Mouse (Mus musculus) heart, adult 2 months (tissue): Measurements from ENCODE around the gene Plekhj1.

Experiments used
- CTCF ChIP-seq: fragments of 200-600 bp; IDR thresholded peaks from 2 replicates; pipeline ENCODE4 v1.8.1; 2022; ENCODE audit warnings: antibody characterized with exemption, mild to moderate bottlenecking, moderate library complexity
- POLR2A ChIP-seq: fragments of 200-500 bp; IDR thresholded peaks from 2 replicates; pipeline ENCODE4 v1.6.1; 2011; ENCODE audit warnings: mild to moderate bottlenecking, low read depth, low read length, control low read depth; ENCODE audit not compliant: insufficient read depth

DNA sequence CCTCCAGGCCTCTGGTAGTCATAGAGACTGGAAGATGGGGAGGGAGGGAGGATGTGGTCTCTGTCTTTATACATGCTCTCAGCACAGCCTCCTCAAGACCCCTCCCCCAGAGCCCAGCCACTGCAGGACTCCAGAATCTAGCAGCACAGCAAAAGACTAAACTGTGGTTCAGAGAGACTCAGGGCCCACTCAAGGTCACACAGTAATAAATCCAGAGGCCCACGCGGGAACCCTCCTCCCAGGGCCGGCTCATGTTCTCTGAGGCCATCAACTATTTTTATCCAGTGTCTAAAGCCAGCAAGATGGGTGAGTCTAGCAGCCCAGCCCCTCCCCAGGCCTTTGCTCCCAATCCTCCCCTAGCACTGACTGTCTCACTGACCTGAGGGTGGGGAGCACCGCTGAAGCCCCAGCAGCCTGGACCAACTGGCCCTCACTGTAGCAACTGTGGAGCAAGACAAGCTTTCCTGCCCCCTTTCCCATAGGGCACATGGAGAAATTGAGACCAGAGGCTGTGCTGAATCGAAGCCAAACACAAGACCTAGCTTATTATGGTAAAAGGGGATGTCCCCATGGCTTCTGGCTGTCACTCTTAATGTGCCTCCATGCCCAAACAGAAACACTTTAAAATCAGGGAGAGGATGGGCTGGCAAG is 14.1 kb upstream of the Plekhj1 start:
- TF ChIP-seq POLR2A (no peak), CTCF (no peak)
